Mouse (Mus musculus) bone marrow, adult 2 months (tissue): ENCODE results near the gene Ppp2ca. TPM values are rescaled to one million over a fixed set of nuclear protein-coding genes. Genes with fewer than 3 reads are reported as not detected.
A peak's percentile ranks its signal among the peaks of the same experiment; 100 is the strongest.

Experiments
- H3K27ac ChIP-seq: fragments of 200-500 bp; 2 replicates; pipeline ENCODE4 v1.5.1; 2012; ENCODE audit warnings: low read depth, mild to moderate bottlenecking, control low read depth, inconsistent platforms, low read length; ENCODE audit not compliant: control insufficient read depth, poor library complexity, insufficient read depth
- H3K4me1 ChIP-seq: fragments of 200-500 bp; 2 replicates; pipeline ENCODE4 v1.6.1; 2011; ENCODE audit warnings: low read length; ENCODE audit not compliant: control insufficient read depth, insufficient read depth
- H3K4me3 ChIP-seq: fragments of 200-500 bp; replicated peaks from 2 replicates; pipeline ENCODE3; 2011; ENCODE audit warnings: mild to moderate bottlenecking, low read depth, low read length, control low read depth; ENCODE audit not compliant: control insufficient read depth
- CTCF ChIP-seq: fragments of 200-500 bp; IDR thresholded peaks from 2 replicates; pipeline ENCODE4 v1.5.1; 2011; ENCODE audit warnings: low read length, control low read depth; ENCODE audit not compliant: control insufficient read depth, insufficient read depth
- POLR2A ChIP-seq: fragments of 200-500 bp; IDR thresholded peaks from 2 replicates; pipeline ENCODE4 v1.6.1; 2011; ENCODE audit warnings: low read depth, mild to moderate bottlenecking, control low read depth, low read length, borderline replicate concordance; ENCODE audit not compliant: control insufficient read depth
- WGBS: fragments of 180-500 bp; shearing (Covaris S2); methylation state at CpG from one replicate; pipeline ENCODE4 v1.1.7; 2018; 5-methylcytosine and 5-hydroxymethylcytosine counted together
- polyA plus RNA-seq: library from polyadenylated mRNA; stranded (reverse); fragments of >200 nt; gene quantifications from 2 replicates; pipeline ENCODE4 v1.2.4, GENCODE M21; 2011; ENCODE audit warnings: low replicate concordance; ENCODE audit not compliant: missing spikeins, insufficient read depth, insufficient read length

The Ppp2ca gene
- polyA plus RNA-seq, 1 experiment = 38.0 TPM

DNA sequence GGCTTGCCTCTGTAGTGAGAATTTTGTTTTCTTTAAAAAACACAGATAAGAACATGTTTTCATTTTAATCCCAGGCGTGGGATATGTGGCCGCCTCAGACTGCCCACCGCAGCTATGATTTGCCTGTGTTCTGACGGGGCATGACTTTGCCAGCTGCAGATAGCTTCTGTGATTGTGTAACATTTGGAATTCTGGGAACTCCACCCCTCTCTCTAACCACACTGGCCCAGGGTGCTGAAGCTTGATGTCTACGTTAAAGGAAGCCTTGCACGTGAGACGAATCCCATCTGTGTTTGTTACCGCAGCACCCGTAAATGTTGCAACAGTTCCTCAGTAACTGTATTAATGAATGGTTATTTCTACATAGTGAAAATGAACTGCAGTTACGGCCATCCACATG lies 26.7 kb upstream of the Ppp2ca start:
- no peak overlapping the region for H3K4me3 ChIP-seq
- H3K4me1 ChIP-seq = peaks cover 14% of the 10 kb centered on the region
- 9% methylated on average over 10 of the region's 10 CpGs for WGBS
- TF ChIP-seq CTCF = no peak
- no peak for TF ChIP-seq POLR2A
- no peak overlapping the region for H3K27ac ChIP-seq

DNA sequence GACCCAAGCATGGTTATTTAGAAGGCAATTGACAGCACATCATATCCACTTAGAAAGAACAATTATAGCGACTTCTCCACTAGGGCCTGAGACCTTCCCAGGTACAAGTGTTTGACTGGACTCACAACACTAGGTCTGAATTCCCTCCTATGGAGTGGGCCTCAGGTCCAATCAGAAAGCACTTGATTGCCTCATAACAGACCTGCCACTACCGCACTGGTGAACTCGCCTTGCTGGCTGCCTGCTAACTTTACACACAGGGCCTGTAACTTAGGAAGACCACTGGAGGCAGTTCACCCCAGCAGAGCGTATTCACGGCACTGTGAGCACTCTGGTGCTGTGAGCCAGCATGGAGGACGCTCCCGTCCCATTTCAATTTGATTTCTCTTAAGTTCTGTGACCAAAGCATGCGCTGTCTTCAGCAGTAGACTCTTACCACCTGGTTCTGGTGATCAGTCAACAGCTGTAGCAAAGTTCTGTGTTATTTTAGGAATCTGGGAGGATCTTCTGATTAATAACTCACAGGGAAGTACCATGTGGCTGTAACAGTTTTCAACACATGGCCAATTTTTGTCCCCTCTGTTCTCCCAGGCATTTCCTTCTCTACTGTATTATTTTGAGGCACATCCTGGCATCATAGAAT lies 24.8 kb upstream of the Ppp2ca start:
- H3K4me1 ChIP-seq = peaks cover 17% of the 10 kb centered on the region
- TF ChIP-seq CTCF (no peak), POLR2A (no peak)
- peak overlapping the region; percentile 4; the same call in 1 of the 2 replicates for H3K27ac ChIP-seq
- WGBS = 56% methylated on average over 8 of the region's 8 CpGs
- H3K4me3 ChIP-seq = no peak overlapping the region

DNA sequence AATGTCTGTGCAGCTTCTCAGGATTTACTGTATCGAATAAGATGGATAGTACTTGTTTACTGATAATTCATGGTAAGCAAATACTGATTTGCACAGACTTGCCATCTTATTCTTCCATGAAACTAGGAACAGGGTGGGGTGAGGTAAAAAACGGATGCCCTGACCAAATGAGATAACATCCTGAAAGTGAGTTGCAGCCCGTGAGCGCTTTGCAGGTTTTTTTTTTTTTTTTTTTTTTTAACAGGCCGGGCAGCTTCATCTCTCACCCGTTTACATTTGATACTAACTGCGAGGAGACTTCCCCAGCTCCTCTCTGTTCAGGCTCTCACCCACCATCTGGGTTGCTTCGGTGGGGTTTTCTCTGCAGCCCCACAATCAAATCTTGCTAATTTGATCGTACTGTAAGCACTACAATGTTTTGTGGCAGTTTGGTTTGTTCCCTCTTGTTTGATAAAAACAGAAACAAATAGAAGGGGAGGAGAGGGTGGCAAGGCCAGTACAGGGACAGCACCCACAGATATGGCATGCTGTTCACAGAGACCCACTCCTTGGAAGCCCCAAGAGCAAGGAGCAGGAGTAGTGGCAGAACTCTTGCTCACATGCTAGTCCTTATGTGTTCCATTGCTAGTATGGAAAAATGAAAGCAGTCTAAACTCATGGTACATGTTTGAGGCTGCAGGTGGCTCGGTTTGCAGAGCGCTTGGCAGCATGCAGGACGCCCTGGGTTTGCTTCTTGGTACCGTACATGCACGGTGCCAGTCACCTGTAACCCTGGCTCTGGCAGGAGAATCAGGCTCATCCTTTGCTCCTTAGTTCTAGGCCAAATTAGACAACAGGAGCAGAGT lies 23.6 kb upstream of the Ppp2ca start:
- 8% methylated on average over 14 of the region's 14 CpGs for WGBS
- Histone ChIP-seq H3K4me1 (peaks cover 17% of the 10 kb centered on the region), H3K4me3 (no peak overlapping the region), H3K27ac (peak overlapping the region; percentile 47)
- no peak for TF ChIP-seq CTCF
- no peak for TF ChIP-seq POLR2A

DNA sequence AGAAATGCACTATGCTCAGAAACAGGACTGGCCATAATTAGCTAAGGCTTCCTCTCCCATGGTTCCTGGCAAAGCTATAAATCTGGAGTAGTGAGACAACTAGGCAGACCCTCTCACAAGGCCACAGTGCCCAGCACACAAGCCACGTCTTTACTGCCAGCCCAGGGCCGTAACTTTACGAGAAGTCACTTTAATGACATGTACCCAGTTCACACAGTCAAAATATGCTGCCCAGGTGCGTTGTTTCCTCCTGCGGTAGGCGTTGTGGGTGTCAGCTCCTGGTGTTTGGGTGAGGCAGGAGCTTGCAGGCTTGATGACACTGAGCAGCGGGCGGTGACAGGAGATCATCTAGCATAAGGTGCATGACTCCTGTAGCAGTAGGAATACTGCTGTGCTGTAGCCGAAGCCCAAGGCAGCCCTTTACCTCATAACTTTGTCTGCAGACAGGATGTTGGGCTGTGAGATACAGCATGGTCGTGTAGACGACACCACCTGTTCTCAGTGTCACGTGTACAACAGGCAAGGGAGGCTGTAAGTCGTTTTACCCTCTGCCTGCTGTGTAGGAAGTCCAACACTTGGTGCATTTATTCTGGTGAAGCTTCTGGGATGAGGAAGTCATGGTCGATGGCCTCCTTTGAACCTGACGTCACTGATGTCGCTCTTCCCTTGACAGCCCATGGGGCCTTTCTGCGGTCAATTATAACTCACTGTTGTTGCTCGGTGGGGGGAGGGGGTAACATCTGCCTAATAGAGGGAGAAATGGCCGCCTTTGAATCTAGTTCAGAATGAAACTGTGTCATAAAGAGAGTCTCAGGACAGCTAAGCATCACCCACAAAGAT lies 22.5 kb upstream of the Ppp2ca start:
- peak overlapping the region; percentile 1 for H3K4me3 ChIP-seq
- TF ChIP-seq POLR2A (no peak), CTCF (no peak)

DNA sequence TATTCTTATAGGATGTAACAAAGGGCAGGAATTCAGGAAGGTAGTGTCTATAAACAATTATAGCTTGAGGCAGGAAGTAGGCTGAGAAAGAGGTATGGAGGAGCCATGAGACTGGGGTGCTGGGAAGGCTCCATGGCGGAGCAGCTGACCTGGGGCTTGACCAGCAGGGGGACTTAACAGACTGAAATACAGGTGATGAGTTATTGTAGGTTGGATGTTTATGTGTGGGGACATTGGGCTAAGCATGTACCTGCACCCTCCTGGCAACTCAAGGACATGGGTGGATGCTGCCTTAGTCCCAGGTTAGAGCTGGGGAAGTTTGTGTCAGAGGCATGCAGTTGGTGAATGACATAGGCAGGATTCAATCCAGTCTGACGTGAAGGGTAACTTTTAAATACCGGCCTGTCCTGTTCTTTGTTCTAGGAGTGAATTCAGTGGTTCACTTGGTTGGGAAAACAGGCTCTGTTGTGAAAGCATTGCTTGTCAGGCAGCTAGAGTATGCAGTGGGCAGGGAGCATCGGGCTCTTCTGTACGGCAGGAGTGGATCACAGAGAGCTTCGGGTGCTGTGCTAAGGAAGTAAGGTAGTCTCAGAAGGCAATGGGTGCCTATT lies 21.6 kb upstream of the Ppp2ca start:
- H3K4me1 ChIP-seq = peaks cover 17% of the 10 kb centered on the region
- TF ChIP-seq POLR2A (no peak), CTCF (no peak)
- no peak overlapping the region for H3K4me3 ChIP-seq
- WGBS = 64% methylated on average over 6 of the region's 6 CpGs
- H3K27ac ChIP-seq = no peak overlapping the region

More for the DNA sequence above, 22.5 kb upstream of the Ppp2ca start:
- H3K4me1 ChIP-seq = peaks cover 17% of the 10 kb centered on the region
- 20% methylated on average over 19 of the region's 19 CpGs for WGBS
- H3K27ac ChIP-seq = peak overlapping the region; percentile 57

DNA sequence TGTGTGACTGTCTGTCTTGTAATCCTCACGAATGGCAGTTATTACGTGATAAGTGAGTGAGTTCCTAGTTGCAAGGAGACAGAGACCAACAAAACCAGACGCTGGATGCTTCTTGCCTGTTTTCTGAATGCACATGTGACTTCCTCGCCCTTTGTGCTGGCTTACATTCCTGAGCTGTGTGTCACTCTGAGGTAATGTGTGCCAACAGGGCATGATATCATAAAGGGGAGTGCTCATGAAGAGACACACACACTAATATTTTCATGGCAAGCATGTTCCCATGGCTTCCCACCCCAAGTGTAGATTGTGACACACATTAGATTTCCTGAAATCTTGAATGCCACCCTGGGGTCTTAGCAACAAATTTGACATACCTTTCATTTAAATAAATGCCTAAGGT lies 20.5 kb upstream of the Ppp2ca start:
- no peak for TF ChIP-seq CTCF
- peaks cover 17% of the 10 kb centered on the region for H3K4me1 ChIP-seq
- H3K4me3 ChIP-seq = no peak overlapping the region
- H3K27ac ChIP-seq = no peak overlapping the region
- WGBS = 40% methylated on average over 4 of the region's 4 CpGs

DNA sequence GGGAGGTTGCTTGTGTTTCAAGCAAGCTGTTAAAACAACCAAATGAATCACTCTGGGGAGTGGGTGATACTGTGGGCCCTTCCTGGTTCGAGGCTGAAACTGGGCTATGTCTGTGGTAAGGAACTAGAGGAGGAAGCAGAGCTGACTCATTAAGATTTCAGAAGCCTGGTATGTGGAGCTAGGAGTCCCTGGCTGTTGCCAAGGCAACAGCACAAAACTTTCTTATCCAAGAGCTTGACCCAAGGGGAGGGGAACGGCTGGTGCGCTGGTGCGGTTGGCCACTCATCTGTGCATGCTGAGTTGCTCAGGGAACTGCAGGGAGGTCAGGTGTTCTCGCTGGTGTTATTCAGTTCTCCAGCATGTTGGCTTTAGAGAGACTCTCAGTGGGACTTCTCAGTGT lies 18.5 kb upstream of the Ppp2ca start:
- WGBS = 2% methylated on average over 5 of the region's 5 CpGs
- no peak overlapping the region for H3K27ac ChIP-seq
- H3K4me3 ChIP-seq = no peak overlapping the region
- TF ChIP-seq CTCF (no peak), POLR2A (no peak)
- peaks cover 12% of the 10 kb centered on the region for H3K4me1 ChIP-seq
